Mouse (Mus musculus) adrenal gland, adult (tissue): ENCODE results near the gene Duox2.

Experiments used
- DNase-seq, 2 experiments: peaks; one replicate each; pipeline ENCODE4 v3.0.0; 2022 to 2023; ENCODE audit warnings: low spot score in 1 of 2; ENCODE audit not compliant: inconsistent age in 2 of 2

The Duox2 gene

DNA sequence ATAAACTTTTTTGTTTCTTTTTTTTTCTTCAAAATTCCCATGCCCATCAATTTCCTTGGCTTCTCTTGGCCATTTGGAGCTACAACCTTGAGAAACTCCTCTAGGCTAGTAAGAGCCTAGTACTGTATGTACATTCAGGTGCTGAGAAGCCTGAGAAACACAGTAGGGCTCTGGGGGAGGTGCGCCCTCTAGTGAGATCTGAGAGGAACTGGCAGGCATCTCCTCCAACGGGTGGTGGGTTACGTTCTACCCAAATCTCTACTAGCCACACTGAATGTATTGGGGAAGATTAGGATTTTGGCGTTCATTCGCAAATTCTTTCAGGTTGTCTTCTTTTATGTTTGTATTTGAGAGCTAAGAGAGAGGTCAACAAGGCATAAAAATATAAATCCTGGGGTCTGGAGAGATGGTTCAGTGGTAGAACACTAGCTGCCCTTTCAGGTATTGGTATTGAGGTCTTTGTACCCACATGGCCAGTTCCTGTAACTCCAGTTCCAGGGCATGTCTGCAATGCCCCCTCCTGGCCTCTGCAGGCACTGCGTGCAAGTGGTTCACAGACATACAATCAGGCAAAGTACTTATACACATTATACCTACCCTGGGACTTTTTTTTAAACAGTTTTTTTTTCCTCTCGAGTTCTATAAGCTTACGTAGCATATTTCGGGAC, 4.5 kb upstream of the Duox2 start:
- DNase-seq, result peak; percentile 61 to 85

- peak in 1 of 2 experiments; percentile 27 for DNase-seq
These were observed 3.8 kb upstream of the Duox2 start for GRCm38 (mm10) chr2:122301921-122302573.

GRCm38 (mm10) chr2:122301081-122301920, 3.1 kb upstream of the Duox2 start:
- DNase-seq, result peak; percentile 38 to 75

DNA sequence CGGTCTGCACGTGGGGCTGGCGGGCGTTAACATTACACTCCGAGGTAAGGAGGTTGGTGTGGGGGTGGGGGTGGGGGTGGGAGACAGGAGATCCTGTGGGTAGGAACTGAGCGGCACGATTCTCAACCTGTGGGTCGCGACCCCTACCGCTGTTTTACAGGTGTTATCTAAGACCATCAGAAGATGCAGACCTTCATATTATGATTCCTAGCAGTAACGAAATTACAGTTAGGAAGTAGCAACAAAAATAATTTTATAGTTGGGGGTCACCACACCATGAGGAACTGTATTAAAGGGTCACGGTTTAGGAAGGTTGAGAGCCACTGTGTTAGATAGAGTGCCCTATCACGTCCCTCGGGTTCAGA, 2.4 kb upstream of the Duox2 start:
- no peak for DNase-seq

- no peak for DNase-seq
These were observed 1.8 kb upstream of the Duox2 start for GRCm38 (mm10) chr2:122299911-122300655.

- DNase-seq, result peak in 1 of 2 experiments; percentile 54
These were observed 594 bp upstream of the Duox2 start, which contains the start of gene Duoxa2 for GRCm38 (mm10) chr2:122298596-122299490. Duoxa2 (plus strand) TSS chr2:122298900.

DNA sequence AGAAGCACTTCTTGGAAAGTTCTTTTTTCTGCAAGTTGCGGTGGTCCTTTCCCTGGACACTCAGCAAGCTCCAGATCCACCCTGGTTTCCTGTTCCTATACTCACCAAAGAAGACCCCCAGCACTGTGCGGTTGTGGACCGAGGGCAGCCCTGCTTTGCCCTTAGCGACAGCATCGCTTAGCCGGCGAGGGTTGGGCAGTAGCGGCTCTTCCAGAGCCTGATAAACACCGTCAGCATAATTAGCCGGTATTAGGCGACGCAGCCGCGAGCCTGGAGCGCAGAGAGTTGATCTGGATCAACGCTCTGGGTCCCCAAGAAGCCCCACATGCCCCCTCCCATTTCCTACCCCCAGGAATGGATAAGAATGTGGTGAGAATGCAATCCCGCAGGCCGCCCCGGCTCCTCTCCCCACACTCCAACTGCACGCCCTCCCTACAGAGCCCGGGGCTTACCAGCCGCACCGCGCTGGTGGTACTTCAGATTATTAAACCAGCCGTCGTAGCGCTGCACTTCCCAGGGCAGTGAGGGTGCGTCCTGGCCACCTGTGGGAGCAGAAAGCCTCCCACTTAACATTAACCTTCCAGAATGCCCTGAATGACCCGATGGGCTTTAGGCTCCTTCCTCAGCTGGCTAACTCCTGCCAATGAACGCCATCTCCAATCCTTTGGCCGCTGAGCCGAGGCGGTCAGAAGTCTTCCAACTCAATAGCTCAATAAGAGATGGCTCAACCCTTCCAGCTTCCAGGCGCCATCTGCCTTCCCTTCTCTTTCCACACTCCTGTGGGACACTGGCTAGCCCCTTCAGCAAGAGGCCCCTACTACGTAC, 766 bp downstream of the Duox2 start:
- peak in 1 of 2 experiments; percentile 35 for DNase-seq

GRCm38 (mm10) chr2:122294916-122295315, 3.3 kb downstream of the Duox2 start:
- DNase-seq, result no peak

GRCm38 (mm10) chr2:122286137-122286536, 12.1 kb downstream of the Duox2 start:
- DNase-seq, result no peak

DNA sequence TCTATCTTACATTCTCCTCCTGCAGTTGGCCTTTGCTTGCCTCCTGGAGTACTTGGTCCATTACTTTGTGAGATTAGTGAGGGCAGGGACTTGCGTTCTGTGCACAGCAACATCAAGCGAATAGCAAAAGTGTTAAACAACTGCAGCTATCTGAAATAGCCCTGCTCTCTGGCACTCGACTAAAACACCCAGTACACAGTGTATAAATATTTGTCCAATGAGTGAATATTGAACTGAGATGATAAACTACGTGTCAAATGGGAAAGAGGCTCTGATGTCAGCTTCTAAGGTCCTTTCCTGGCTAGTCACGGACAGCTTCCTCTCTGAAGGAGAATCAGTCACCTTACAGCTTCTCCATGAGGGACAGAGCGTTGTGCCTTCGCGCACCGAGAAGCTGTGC, 14.2 kb downstream of the Duox2 start:
- DNase-seq, result no peak

DNA sequence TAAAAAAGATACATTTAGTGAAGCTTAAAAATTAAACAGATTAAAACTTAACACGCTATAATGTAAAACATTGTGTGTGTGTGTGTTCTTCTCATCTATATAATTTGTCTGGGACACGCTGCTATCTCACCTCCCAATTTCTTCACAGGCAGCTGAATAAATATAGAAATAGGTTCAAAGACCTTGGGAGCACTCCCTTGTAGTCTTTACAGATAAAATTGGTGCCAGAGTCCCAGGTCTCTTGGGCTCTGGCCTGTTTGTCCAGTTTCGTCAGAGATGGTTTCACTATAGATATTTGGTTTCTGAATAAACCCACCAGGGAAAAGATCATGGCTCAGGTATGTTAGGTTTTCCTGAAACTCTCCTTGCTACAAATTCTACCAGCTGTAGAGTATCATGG, 19.5 kb downstream of the Duox2 start:
- no peak for DNase-seq

- DNase-seq, result no peak
These were observed 31.6 kb downstream of the Duox2 start for GRCm38 (mm10) chr2:122266407-122267193.

- no peak for DNase-seq
These were observed 33.6 kb downstream of the Duox2 start for GRCm38 (mm10) chr2:122264690-122265089.

- no peak for DNase-seq
These were observed 37.5 kb downstream of the Duox2 start for GRCm38 (mm10) chr2:122260729-122261128.

- no peak for DNase-seq
These were observed 42.3 kb downstream of the Duox2 start for GRCm38 (mm10) chr2:122255997-122256396.

GRCm38 (mm10) chr2:122247786-122248185, 50.5 kb downstream of the Duox2 start:
- DNase-seq, result no peak

GRCm38 (mm10) chr2:122243671-122244131, 54.5 kb downstream of the Duox2 start:
- DNase-seq, result peak; percentile 78 to 94

- DNase-seq, result peak in 1 of 2 experiments; percentile 62
These were observed 56.3 kb downstream of the Duox2 start for GRCm38 (mm10) chr2:122241935-122242334.
